Mouse (Mus musculus): Measurements from ENCODE around the gene Stoml1. TPM values are rescaled to one million over a fixed set of nuclear protein-coding genes. Genes with fewer than 3 reads are reported as not detected.

Gene Stoml1
- polyA plus RNA-seq, 1 experiment, result 21.3 TPM

GRCm38 (mm10) chr9:58213377-58213776 is 39.6 kb upstream of the Stoml1 start:
- H3K36me3 ChIP-seq (ENCODE audit: control insufficient read depth, insufficient read depth, low read length), result no peaks in the 10 kb centered on the region
- 48% methylated on average over 5 of the region's 5 CpGs for WGBS
- TF ChIP-seq POLR2A (IDR thresholded peaks at IDR 0.05; ENCODE audit: low read depth, low read length) (no peak), CTCF (IDR thresholded peaks at IDR 0.05; ENCODE audit: extremely low read depth, insufficient read length, insufficient replicate concordance, low read depth, low read length) (no peak)
- H3K27me3 ChIP-seq (ENCODE audit: control insufficient read depth, insufficient read depth, low read length), result no peaks in the 10 kb centered on the region
- no peak overlapping the region for H3K4me3 ChIP-seq (ENCODE audit: low read depth, low read length)
- no peaks in the 10 kb centered on the region; the same call in 1 of the 2 replicates for H3K4me1 ChIP-seq (ENCODE audit: control insufficient read depth, insufficient read depth, insufficient read length, low read length)
- H3K27ac ChIP-seq (ENCODE audit: insufficient read depth, low read depth, low read length), result no peak overlapping the region

DNA sequence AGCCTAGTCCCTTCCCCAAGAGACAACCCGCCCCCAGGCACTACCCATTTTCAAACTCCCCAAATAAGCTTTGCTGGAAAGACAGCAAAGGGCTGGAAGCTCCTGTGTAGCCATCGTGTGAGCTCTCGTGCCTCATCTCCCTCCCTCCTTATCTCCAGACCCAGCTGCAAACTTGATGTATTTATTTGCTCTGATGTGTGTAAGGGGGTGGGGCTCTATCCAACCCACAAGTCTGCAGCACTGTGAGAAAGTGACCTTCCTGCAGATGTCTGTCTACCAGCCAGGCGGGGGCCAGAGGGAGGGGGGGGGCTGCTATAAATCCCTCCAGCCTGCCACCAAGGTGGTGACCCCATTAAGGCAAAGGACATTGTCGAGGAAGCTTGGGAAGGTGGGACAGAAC is 39.1 kb upstream of the Stoml1 start:
- Histone ChIP-seq H3K36me3 (ENCODE audit: control insufficient read depth, insufficient read depth, low read length) (no peaks in the 10 kb centered on the region), H3K27me3 (ENCODE audit: control insufficient read depth, insufficient read depth, low read length) (no peaks in the 10 kb centered on the region), H3K27ac (ENCODE audit: insufficient read depth, low read depth, low read length) (no peak overlapping the region), H3K4me1 (ENCODE audit: control insufficient read depth, insufficient read depth, insufficient read length, low read length) (no peaks in the 10 kb centered on the region; the same call in 1 of the 2 replicates), H3K4me3 (ENCODE audit: low read depth, low read length) (no peak overlapping the region)
- TF ChIP-seq CTCF (IDR thresholded peaks at IDR 0.05; ENCODE audit: extremely low read depth, insufficient read length, insufficient replicate concordance, low read depth, low read length), result no peak
- no peak for TF ChIP-seq POLR2A (IDR thresholded peaks at IDR 0.05; ENCODE audit: low read depth, low read length)
- 11% methylated on average over 5 of the region's 5 CpGs for WGBS

GRCm38 (mm10) chr9:58214519-58215180 is 38.3 kb upstream of the Stoml1 start:
- TF ChIP-seq POLR2A (IDR thresholded peaks at IDR 0.05; ENCODE audit: low read depth, low read length) (no peak), CTCF (IDR thresholded peaks at IDR 0.05; ENCODE audit: extremely low read depth, insufficient read length, insufficient replicate concordance, low read depth, low read length) (no peak)
- Histone ChIP-seq H3K4me1 (ENCODE audit: control insufficient read depth, insufficient read depth, insufficient read length, low read length) (no peaks in the 10 kb centered on the region; the same call in 1 of the 2 replicates), H3K36me3 (ENCODE audit: control insufficient read depth, insufficient read depth, low read length) (peaks cover 4% of the 10 kb centered on the region; the same call in 1 of the 2 replicates), H3K27ac (ENCODE audit: insufficient read depth, low read depth, low read length) (no peak overlapping the region), H3K4me3 (ENCODE audit: low read depth, low read length) (no peak overlapping the region), H3K27me3 (ENCODE audit: control insufficient read depth, insufficient read depth, low read length) (no peaks in the 10 kb centered on the region)
- 40% methylated on average over 8 of the region's 8 CpGs for WGBS

- Histone ChIP-seq H3K27me3 (ENCODE audit: control insufficient read depth, insufficient read depth, low read length) (no peaks in the 10 kb centered on the region), H3K4me3 (ENCODE audit: low read depth, low read length) (no peak overlapping the region), H3K36me3 (ENCODE audit: control insufficient read depth, insufficient read depth, low read length) (peaks cover 16% of the 10 kb centered on the region), H3K4me1 (ENCODE audit: control insufficient read depth, insufficient read depth, insufficient read length, low read length) (no peaks in the 10 kb centered on the region; the same call in 1 of the 2 replicates), H3K27ac (ENCODE audit: insufficient read depth, low read depth, low read length) (no peak overlapping the region)
- WGBS, result 54% methylated on average over 6 of the region's 6 CpGs
- TF ChIP-seq CTCF (IDR thresholded peaks at IDR 0.05; ENCODE audit: extremely low read depth, insufficient read length, insufficient replicate concordance, low read depth, low read length) (peak; percentile 31; the same call in 1 of the 2 replicates), POLR2A (IDR thresholded peaks at IDR 0.05; ENCODE audit: low read depth, low read length) (no peak)
These were observed 36.6 kb upstream of the Stoml1 start for GRCm38 (mm10) chr9:58216402-58216801.

GRCm38 (mm10) chr9:58218539-58218938 is 34.4 kb upstream of the Stoml1 start:
- H3K36me3 ChIP-seq (ENCODE audit: control insufficient read depth, insufficient read depth, low read length), result peaks cover 31% of the 10 kb centered on the region
- WGBS, result 95% methylated on average over 3 of the region's 3 CpGs
- no peak overlapping the region for H3K4me3 ChIP-seq (ENCODE audit: low read depth, low read length)
- no peaks in the 10 kb centered on the region for H3K27me3 ChIP-seq (ENCODE audit: control insufficient read depth, insufficient read depth, low read length)
- no peak overlapping the region for H3K27ac ChIP-seq (ENCODE audit: insufficient read depth, low read depth, low read length)
- no peaks in the 10 kb centered on the region; the same call in 1 of the 2 replicates for H3K4me1 ChIP-seq (ENCODE audit: control insufficient read depth, insufficient read depth, insufficient read length, low read length)
- no peak for TF ChIP-seq CTCF (IDR thresholded peaks at IDR 0.05; ENCODE audit: extremely low read depth, insufficient read length, insufficient replicate concordance, low read depth, low read length)
- TF ChIP-seq POLR2A (IDR thresholded peaks at IDR 0.05; ENCODE audit: low read depth, low read length), result no peak

DNA sequence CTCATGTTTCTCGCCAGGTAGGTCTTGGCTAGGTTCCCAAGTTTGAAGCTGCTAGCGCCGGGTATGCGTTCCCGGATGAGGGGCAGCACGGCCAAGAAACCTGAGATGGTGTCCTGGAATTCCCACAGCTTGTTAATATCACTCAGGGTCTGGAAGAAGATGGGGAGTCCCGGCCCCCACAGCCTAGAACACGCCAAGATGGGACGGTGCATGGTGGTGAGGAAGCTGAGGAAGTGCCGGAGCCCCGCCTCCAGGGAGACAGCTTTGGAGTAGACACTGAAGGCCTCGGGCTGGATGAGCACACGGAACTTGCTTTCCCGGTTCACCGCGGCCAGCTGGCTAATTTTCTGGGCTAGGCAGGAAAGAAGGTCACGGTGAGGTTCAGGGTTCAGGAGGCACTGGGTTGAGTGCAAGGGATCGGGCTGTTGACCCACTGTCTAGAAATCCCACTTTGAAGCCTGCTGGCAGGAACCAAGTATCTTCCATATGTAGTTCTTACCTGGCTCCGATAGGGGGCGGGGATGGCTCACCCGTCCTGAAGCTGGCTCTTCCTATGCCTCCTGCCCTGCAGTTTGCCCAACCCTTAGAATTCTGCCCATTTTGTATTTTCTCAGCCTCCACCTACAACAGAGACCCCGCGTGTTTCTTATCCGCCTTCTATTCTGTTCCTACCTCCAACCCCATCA is 32.6 kb upstream of the Stoml1 start:
- Histone ChIP-seq H3K27me3 (ENCODE audit: control insufficient read depth, insufficient read depth, low read length) (no peaks in the 10 kb centered on the region), H3K36me3 (ENCODE audit: control insufficient read depth, insufficient read depth, low read length) (peaks cover 37% of the 10 kb centered on the region), H3K4me3 (ENCODE audit: low read depth, low read length) (no peak overlapping the region), H3K4me1 (ENCODE audit: control insufficient read depth, insufficient read depth, insufficient read length, low read length) (no peaks in the 10 kb centered on the region), H3K27ac (ENCODE audit: insufficient read depth, low read depth, low read length) (no peak overlapping the region)
- 68% methylated on average over 24 of the region's 24 CpGs for WGBS
- TF ChIP-seq CTCF (IDR thresholded peaks at IDR 0.05; ENCODE audit: extremely low read depth, insufficient read length, insufficient replicate concordance, low read depth, low read length), result peak; percentile 73; the same call in 1 of the 2 replicates
- no peak for TF ChIP-seq POLR2A (IDR thresholded peaks at IDR 0.05; ENCODE audit: low read depth, low read length)

- Histone ChIP-seq H3K27ac (ENCODE audit: insufficient read depth, low read depth, low read length) (no peak overlapping the region), H3K4me3 (ENCODE audit: low read depth, low read length) (no peak overlapping the region), H3K36me3 (ENCODE audit: control insufficient read depth, insufficient read depth, low read length) (peaks cover 52% of the 10 kb centered on the region), H3K27me3 (ENCODE audit: control insufficient read depth, insufficient read depth, low read length) (no peaks in the 10 kb centered on the region), H3K4me1 (ENCODE audit: control insufficient read depth, insufficient read depth, insufficient read length, low read length) (peaks cover 6% of the 10 kb centered on the region; the same call in 1 of the 2 replicates)
- TF ChIP-seq CTCF (IDR thresholded peaks at IDR 0.05; ENCODE audit: extremely low read depth, insufficient read length, insufficient replicate concordance, low read depth, low read length) (no peak), POLR2A (IDR thresholded peaks at IDR 0.05; ENCODE audit: low read depth, low read length) (no peak)
- WGBS, result 93% methylated on average over 2 of the region's 2 CpGs
These were observed 28.6 kb upstream of the Stoml1 start for GRCm38 (mm10) chr9:58224356-58224755.
